Mouse (Mus musculus): ENCODE results near the gene Lypd1. TPM values are rescaled to one million over a fixed set of nuclear protein-coding genes. Genes with fewer than 3 reads are reported as not detected.

Gene Lypd1
- polyA plus RNA-seq, 1 experiment from 2014 or later: 39.4 TPM

GRCm38 (mm10) chr1:125911337-125911900, 1.5 kb downstream of the Lypd1 start:
- no peaks in the 10 kb centered on the region for H3K36me3 ChIP-seq (ENCODE audit: control insufficient read depth, insufficient read depth)
- peak overlapping the region; percentile 33 for H3K27ac ChIP-seq (ENCODE audit: low read length)
- H3K4me2 ChIP-seq (ENCODE audit: low read length): peak overlapping the region; percentile 99
- no peaks in the 10 kb centered on the region for H3K9me3 ChIP-seq (ENCODE audit: control insufficient read depth, low read length)
- H3K4me3 ChIP-seq (replicated peaks; ENCODE audit: low read length): peak overlapping the region; percentile 64
- H3K4me1 ChIP-seq (replicated peaks; ENCODE audit: control insufficient read depth, insufficient read depth, low read length): peaks cover 30% of the 10 kb centered on the region
- under 1% methylated on average over 35 of the region's 35 CpGs for WGBS
- H3K9ac ChIP-seq (replicated peaks; ENCODE audit: low read depth, low read length): peak overlapping the region; percentile 64
- 0 out of 2 replicates have a peak, but pooled peaks cover 4% of the 10 kb centered on the region for H3K27me3 ChIP-seq (replicated peaks; ENCODE audit: control insufficient read depth, insufficient read depth, low read length)
- peak; percentile 82 for ATAC-seq

- peak overlapping the region; percentile 64 for H3K9ac ChIP-seq (replicated peaks; ENCODE audit: low read depth, low read length)
- peak overlapping the region; percentile 99 for H3K4me2 ChIP-seq (ENCODE audit: low read length)
- 0% methylated on average over 9 of the region's 9 CpGs for WGBS
- H3K27me3 ChIP-seq (replicated peaks; ENCODE audit: control insufficient read depth, insufficient read depth, low read length): 0 out of 2 replicates have a peak, but pooled peaks cover 4% of the 10 kb centered on the region
- no peaks in the 10 kb centered on the region for H3K36me3 ChIP-seq (ENCODE audit: control insufficient read depth, insufficient read depth)
- H3K9me3 ChIP-seq (ENCODE audit: control insufficient read depth, low read length): no peaks in the 10 kb centered on the region
- ATAC-seq: peak; percentile 56
- H3K4me1 ChIP-seq (replicated peaks; ENCODE audit: control insufficient read depth, insufficient read depth, low read length): peaks cover 30% of the 10 kb centered on the region
- H3K27ac ChIP-seq (ENCODE audit: low read length): no peak overlapping the region
- H3K4me3 ChIP-seq (replicated peaks; ENCODE audit: low read length): peak overlapping the region; percentile 64
Measured at GRCm38 (mm10) chr1:125910871-125911265, 2.0 kb downstream of the Lypd1 start.

GRCm38 (mm10) chr1:125910211-125910870, 2.6 kb downstream of the Lypd1 start:
- no peak overlapping the region for H3K27ac ChIP-seq (ENCODE audit: low read length)
- H3K27me3 ChIP-seq (replicated peaks; ENCODE audit: control insufficient read depth, insufficient read depth, low read length): 0 out of 2 replicates have a peak, but pooled peaks cover 4% of the 10 kb centered on the region
- peak; percentile 49 for ATAC-seq
- no peaks in the 10 kb centered on the region for H3K36me3 ChIP-seq (ENCODE audit: control insufficient read depth, insufficient read depth)
- H3K4me3 ChIP-seq (replicated peaks; ENCODE audit: low read length): peak overlapping the region; percentile 64
- WGBS: 12% methylated on average over 14 of the region's 14 CpGs
- H3K9ac ChIP-seq (replicated peaks; ENCODE audit: low read depth, low read length): no peak overlapping the region; the same call in none of the 2 replicates
- H3K4me1 ChIP-seq (replicated peaks; ENCODE audit: control insufficient read depth, insufficient read depth, low read length): peaks cover 30% of the 10 kb centered on the region
- no peaks in the 10 kb centered on the region for H3K9me3 ChIP-seq (ENCODE audit: control insufficient read depth, low read length)
- peak overlapping the region; percentile 99 for H3K4me2 ChIP-seq (ENCODE audit: low read length)

- Histone ChIP-seq H3K9me3 (ENCODE audit: control insufficient read depth, low read length) (no peaks in the 10 kb centered on the region), H3K36me3 (ENCODE audit: control insufficient read depth, insufficient read depth) (no peaks in the 10 kb centered on the region), H3K9ac (replicated peaks; ENCODE audit: low read depth, low read length) (no peak overlapping the region), H3K4me1 (replicated peaks; ENCODE audit: control insufficient read depth, insufficient read depth, low read length) (peaks cover 4% of the 10 kb centered on the region), H3K4me3 (replicated peaks; ENCODE audit: low read length) (no peak overlapping the region), H3K4me2 (ENCODE audit: low read length) (no peak overlapping the region), H3K27me3 (replicated peaks; ENCODE audit: control insufficient read depth, insufficient read depth, low read length) (no peaks in the 10 kb centered on the region), H3K27ac (ENCODE audit: low read length) (no peak overlapping the region)
- WGBS: 30% methylated on average over 9 of the region's 9 CpGs
- no peak for ATAC-seq
Measured at GRCm38 (mm10) chr1:125893158-125893557, 19.7 kb downstream of the Lypd1 start.

- H3K36me3 ChIP-seq (ENCODE audit: control insufficient read depth, insufficient read depth): no peaks in the 10 kb centered on the region
- no peaks in the 10 kb centered on the region for H3K9me3 ChIP-seq (ENCODE audit: control insufficient read depth, low read length)
- no peak overlapping the region for H3K4me3 ChIP-seq (replicated peaks; ENCODE audit: low read length)
- H3K27me3 ChIP-seq (replicated peaks; ENCODE audit: control insufficient read depth, insufficient read depth, low read length): no peaks in the 10 kb centered on the region
- H3K4me2 ChIP-seq (ENCODE audit: low read length): no peak overlapping the region
- no peak overlapping the region for H3K27ac ChIP-seq (ENCODE audit: low read length)
- H3K4me1 ChIP-seq (replicated peaks; ENCODE audit: control insufficient read depth, insufficient read depth, low read length): peaks cover 4% of the 10 kb centered on the region; the same call in 1 of the 2 replicates
- no peak overlapping the region for H3K9ac ChIP-seq (replicated peaks; ENCODE audit: low read depth, low read length)
- 9% methylated on average over 7 of the region's 7 CpGs for WGBS
- no peak for ATAC-seq
Measured at GRCm38 (mm10) chr1:125870056-125870455, 42.8 kb downstream of the Lypd1 start.

GRCm38 (mm10) chr1:125858631-125859030, 54.3 kb downstream of the Lypd1 start:
- ATAC-seq: no peak
- Histone ChIP-seq H3K4me1 (replicated peaks; ENCODE audit: control insufficient read depth, insufficient read depth, low read length) (peaks cover 5% of the 10 kb centered on the region; the same call in 1 of the 2 replicates), H3K9me3 (ENCODE audit: control insufficient read depth, low read length) (no peaks in the 10 kb centered on the region), H3K4me2 (ENCODE audit: low read length) (no peak overlapping the region), H3K27me3 (replicated peaks; ENCODE audit: control insufficient read depth, insufficient read depth, low read length) (no peaks in the 10 kb centered on the region), H3K4me3 (replicated peaks; ENCODE audit: low read length) (no peak overlapping the region), H3K27ac (ENCODE audit: low read length) (no peak overlapping the region), H3K9ac (replicated peaks; ENCODE audit: low read depth, low read length) (no peak overlapping the region), H3K36me3 (ENCODE audit: control insufficient read depth, insufficient read depth) (no peaks in the 10 kb centered on the region)
- WGBS: 69% methylated on average over 5 of the region's 5 CpGs

GRCm38 (mm10) chr1:125854646-125855045, 58.3 kb downstream of the Lypd1 start:
- no peak overlapping the region for H3K27ac ChIP-seq (ENCODE audit: low read length)
- no peaks in the 10 kb centered on the region for H3K27me3 ChIP-seq (replicated peaks; ENCODE audit: control insufficient read depth, insufficient read depth, low read length)
- WGBS: 3% methylated on average over 5 of the region's 5 CpGs
- no peaks in the 10 kb centered on the region for H3K9me3 ChIP-seq (ENCODE audit: control insufficient read depth, low read length)
- no peaks in the 10 kb centered on the region for H3K36me3 ChIP-seq (ENCODE audit: control insufficient read depth, insufficient read depth)
- H3K4me3 ChIP-seq (replicated peaks; ENCODE audit: low read length): no peak overlapping the region
- H3K4me1 ChIP-seq (replicated peaks; ENCODE audit: control insufficient read depth, insufficient read depth, low read length): peaks cover 5% of the 10 kb centered on the region; the same call in 1 of the 2 replicates
- no peak overlapping the region for H3K4me2 ChIP-seq (ENCODE audit: low read length)
- H3K9ac ChIP-seq (replicated peaks; ENCODE audit: low read depth, low read length): no peak overlapping the region
- no peak for ATAC-seq

- ATAC-seq: no peak
- WGBS: 42% methylated on average over 13 of the region's 13 CpGs
- H3K27me3 ChIP-seq (replicated peaks; ENCODE audit: control insufficient read depth, insufficient read depth, low read length): no peaks in the 10 kb centered on the region
- H3K9ac ChIP-seq (replicated peaks; ENCODE audit: low read depth, low read length): no peak overlapping the region
- 0 out of 2 replicates have a peak, but pooled peaks cover 3% of the 10 kb centered on the region for H3K4me1 ChIP-seq (replicated peaks; ENCODE audit: control insufficient read depth, insufficient read depth, low read length)
- H3K4me3 ChIP-seq (replicated peaks; ENCODE audit: low read length): no peak overlapping the region
- no peak overlapping the region for H3K4me2 ChIP-seq (ENCODE audit: low read length)
- no peak overlapping the region for H3K27ac ChIP-seq (ENCODE audit: low read length)
- no peaks in the 10 kb centered on the region for H3K9me3 ChIP-seq (ENCODE audit: control insufficient read depth, low read length)
- no peaks in the 10 kb centered on the region for H3K36me3 ChIP-seq (ENCODE audit: control insufficient read depth, insufficient read depth)
Measured at GRCm38 (mm10) chr1:125839746-125840392, 73.0 kb downstream of the Lypd1 start.

- H3K4me2 ChIP-seq (ENCODE audit: low read length): no peak overlapping the region
- no peaks in the 10 kb centered on the region for H3K9me3 ChIP-seq (ENCODE audit: control insufficient read depth, low read length)
- no peaks in the 10 kb centered on the region for H3K27me3 ChIP-seq (replicated peaks; ENCODE audit: control insufficient read depth, insufficient read depth, low read length)
- no peak overlapping the region for H3K4me3 ChIP-seq (replicated peaks; ENCODE audit: low read length)
- ATAC-seq: no peak
- no peak overlapping the region for H3K9ac ChIP-seq (replicated peaks; ENCODE audit: low read depth, low read length)
- 19% methylated on average over 1 of the region's 1 CpGs for WGBS
- H3K36me3 ChIP-seq (ENCODE audit: control insufficient read depth, insufficient read depth): no peaks in the 10 kb centered on the region
- no peak overlapping the region for H3K27ac ChIP-seq (ENCODE audit: low read length)
- H3K4me1 ChIP-seq (replicated peaks; ENCODE audit: control insufficient read depth, insufficient read depth, low read length): 0 out of 2 replicates have a peak, but pooled peaks cover 3% of the 10 kb centered on the region
Measured at GRCm38 (mm10) chr1:125837507-125837906, 75.4 kb downstream of the Lypd1 start.

Data from forebrain, embryonic 16.5 days (tissue).